Mouse (Mus musculus): ENCODE data around the gene Ccnj. TPM values are rescaled to one million over a fixed set of nuclear protein-coding genes. Genes with fewer than 3 reads are reported as not detected.

Ccnj gene
- total and polyA plus RNA-seq, 3 experiments: 4.3 to 8.6 (median 4.7) TPM

DNA sequence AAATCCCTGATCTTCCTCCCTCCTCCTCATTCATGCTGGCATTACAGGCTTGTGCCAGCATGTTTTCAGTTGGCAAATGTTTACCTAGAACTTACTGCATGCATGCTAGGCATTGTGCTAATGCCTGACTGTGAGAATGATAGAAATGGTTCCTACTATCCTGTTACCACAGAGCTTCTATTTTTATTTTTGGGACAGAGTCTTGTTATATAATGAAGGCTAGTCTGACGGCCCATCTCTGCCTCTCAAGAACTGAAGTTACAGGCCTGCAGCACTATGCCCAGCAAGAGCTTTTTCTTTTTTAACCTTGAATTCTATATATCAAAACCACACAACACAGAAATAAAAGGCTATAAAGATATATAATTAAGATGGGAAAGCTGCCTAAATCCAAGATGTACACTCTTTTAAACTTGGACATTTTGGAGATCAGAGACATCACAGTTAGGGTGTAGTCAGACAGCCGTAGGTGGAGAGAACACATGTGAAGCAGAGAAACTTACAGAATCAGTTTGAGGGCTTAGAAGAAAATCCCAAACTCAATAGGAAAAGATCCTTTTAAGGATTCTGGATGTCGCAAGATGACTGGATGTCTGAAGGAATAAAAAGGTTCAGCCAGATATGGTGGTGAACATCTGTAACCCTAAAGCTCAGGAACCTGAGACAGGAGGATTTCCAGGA, 38.5 kb downstream of the Ccnj start:
- in situ Hi-C loops (cut with MboI; ENCODE audit: low pct_ligation_motif_present, low pct_unique_long_range_greater_than_20kb, low sequenced_read_pairs): no loop called here
- Histone ChIP-seq H3K4me3 (replicated peaks in 1 of 3; ENCODE audit: low read depth in 2 of 3, low read length in 2 of 3, poor library complexity in 1 of 3) (no peak overlapping the region), H3K9me3 (replicated peaks; ENCODE audit: low read length) (peaks cover 3% of the 10 kb centered on the region), H3K4me1 (ENCODE audit: control insufficient read depth in 1 of 2, insufficient read depth in 2 of 2) (peaks cover 4 to 8% of the 10 kb centered on the region in 2 experiments; a peak in 3 of 4 replicates), H3K27me3 (replicated peaks) (no peaks in the 10 kb centered on the region), H3K36me3 (replicated peaks in 1 of 2; ENCODE audit: control insufficient read depth in 1 of 2, insufficient read depth in 1 of 2, low read length in 1 of 2) (no peaks in the 10 kb centered on the region), H3K4me2 (ENCODE audit: insufficient read depth, low read depth, poor library complexity, severe bottlenecking) (no peak overlapping the region), H3K79me2 (replicated peaks; ENCODE audit: control insufficient read depth, extremely low read depth, insufficient read depth, poor library complexity, severe bottlenecking) (no peaks in the 10 kb centered on the region), H3K9ac (ENCODE audit: insufficient read depth, low read depth) (no peak overlapping the region), H3K27ac (ENCODE audit: insufficient read depth, low read depth) (no peak overlapping the region)
- dilution Hi-C loops (cut with MboI; ENCODE audit: extremely low pct_ligation_motif_present, extremely low pct_unique_long_range_greater_than_20kb, low sequenced_read_pairs): no loop called here
- no peak for DNase-seq (ENCODE audit: extremely low read depth)
- no peak for TF ChIP-seq NELFE (IDR thresholded peaks at IDR 0.05; ENCODE audit: low read depth, low read length)

DNA sequence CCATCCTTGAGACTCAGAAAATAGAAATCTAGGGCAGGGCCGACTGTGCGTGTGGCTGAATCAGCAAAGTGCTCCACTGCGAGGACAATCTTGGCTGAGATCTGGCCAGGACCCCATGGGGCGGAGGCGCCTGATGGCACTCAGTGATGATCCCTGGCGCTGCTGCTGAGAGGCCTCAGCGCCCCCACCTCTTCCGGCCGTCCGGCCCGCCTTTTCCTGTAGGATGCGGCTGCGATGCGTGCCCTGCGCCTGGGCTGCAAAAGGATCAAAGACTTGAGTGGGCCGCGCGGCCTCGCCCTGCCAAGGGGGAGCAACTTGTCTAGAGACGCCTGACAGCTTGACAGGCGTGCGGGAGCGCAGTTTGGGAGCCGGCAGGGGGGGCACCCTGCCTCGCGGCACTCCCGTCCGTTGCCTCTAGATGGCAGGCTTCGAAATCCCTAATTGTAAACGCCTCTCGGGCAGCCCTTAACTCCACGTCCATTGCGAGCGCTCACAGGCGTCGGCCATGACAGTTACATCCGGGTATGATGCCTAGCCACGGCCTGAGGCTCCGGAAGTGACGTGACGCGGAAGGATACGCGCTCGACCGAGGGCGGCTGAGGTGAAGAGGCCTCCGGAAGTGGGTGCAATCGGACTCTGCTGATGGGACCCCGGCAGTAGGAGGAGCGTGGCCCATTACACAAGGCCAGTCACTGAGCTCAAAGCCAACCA, 42.0 kb downstream of the Ccnj start:
- in situ Hi-C loops (cut with MboI; ENCODE audit: low pct_ligation_motif_present, low pct_unique_long_range_greater_than_20kb, low sequenced_read_pairs): no loop called here
- no peaks in the 10 kb centered on the region for H3K36me3 ChIP-seq (replicated peaks in 1 of 2; ENCODE audit: control insufficient read depth in 1 of 2, insufficient read depth in 1 of 2, low read length in 1 of 2)
- TF ChIP-seq CTCF (conservative IDR thresholded peaks at IDR 0.05 in 1 of 2, IDR thresholded peaks at IDR 0.05 in 1 of 2; ENCODE audit: low read depth in 2 of 2, low read length in 2 of 2) (peak in 1 of 2 experiments; percentile 21; a peak in 1 of 4 replicates), HCFC1 (IDR thresholded peaks at IDR 0.05; ENCODE audit: low read depth, low read length) (no peak)
- no peak overlapping the region for H3K4me2 ChIP-seq (ENCODE audit: insufficient read depth, low read depth, poor library complexity, severe bottlenecking)
- no peak overlapping the region for H3K4me3 ChIP-seq (replicated peaks in 1 of 3; ENCODE audit: low read depth in 2 of 3, low read length in 2 of 3, poor library complexity in 1 of 3)
- peaks cover 0 to 6% of the 10 kb centered on the region in 2 experiments; a peak in 1 of 4 replicates for H3K4me1 ChIP-seq (ENCODE audit: control insufficient read depth in 1 of 2, insufficient read depth in 2 of 2)
- H3K9me3 ChIP-seq (replicated peaks; ENCODE audit: low read length): peaks cover 3% of the 10 kb centered on the region
- no peaks in the 10 kb centered on the region for H3K27me3 ChIP-seq (replicated peaks)
- no peak overlapping the region for H3K9ac ChIP-seq (ENCODE audit: insufficient read depth, low read depth)
- DNase-seq (ENCODE audit: extremely low read depth): no peak
- no peaks in the 10 kb centered on the region for H3K79me2 ChIP-seq (replicated peaks; ENCODE audit: control insufficient read depth, extremely low read depth, insufficient read depth, poor library complexity, severe bottlenecking)
- dilution Hi-C loops (cut with MboI; ENCODE audit: extremely low pct_ligation_motif_present, extremely low pct_unique_long_range_greater_than_20kb, low sequenced_read_pairs): no loop called here
- no peak overlapping the region for H3K27ac ChIP-seq (ENCODE audit: insufficient read depth, low read depth)

DNA sequence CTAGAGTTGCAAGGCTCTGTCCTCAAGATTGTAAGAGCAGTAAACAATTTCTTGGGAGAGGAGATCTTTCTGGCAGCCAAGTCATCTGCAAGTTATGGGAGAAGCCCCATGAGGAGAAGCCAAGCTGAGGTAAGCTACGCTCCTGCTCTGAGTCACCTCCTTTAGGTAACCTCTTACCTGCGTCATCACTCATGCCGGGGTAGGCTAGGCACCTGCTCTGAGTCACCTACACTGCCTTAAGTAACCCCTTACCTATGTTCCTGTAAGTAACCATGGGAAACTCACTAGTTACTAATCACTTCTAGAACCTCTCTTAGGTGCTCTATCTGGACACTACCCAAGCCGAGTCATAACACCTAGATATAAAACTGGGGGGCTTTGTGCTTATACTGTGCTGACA, 50.6 kb downstream of the Ccnj start:
- no peak overlapping the region for H3K4me2 ChIP-seq (ENCODE audit: insufficient read depth, low read depth, poor library complexity, severe bottlenecking)
- no peaks in the 10 kb centered on the region for H3K9me3 ChIP-seq (replicated peaks; ENCODE audit: low read length)
- dilution Hi-C loops (cut with MboI; ENCODE audit: extremely low pct_ligation_motif_present, extremely low pct_unique_long_range_greater_than_20kb, low sequenced_read_pairs) (no loop called here), in situ Hi-C loops (cut with MboI; ENCODE audit: low pct_ligation_motif_present, low pct_unique_long_range_greater_than_20kb, low sequenced_read_pairs) (no loop called here)
- H3K9ac ChIP-seq (ENCODE audit: insufficient read depth, low read depth): no peak overlapping the region
- no peaks in the 10 kb centered on the region for H3K4me1 ChIP-seq (ENCODE audit: control insufficient read depth in 1 of 2, insufficient read depth in 2 of 2)
- no peaks in the 10 kb centered on the region for H3K79me2 ChIP-seq (replicated peaks; ENCODE audit: control insufficient read depth, extremely low read depth, insufficient read depth, poor library complexity, severe bottlenecking)
- H3K36me3 ChIP-seq (replicated peaks in 1 of 2; ENCODE audit: control insufficient read depth in 1 of 2, insufficient read depth in 1 of 2, low read length in 1 of 2): no peaks in the 10 kb centered on the region
- no peak overlapping the region for H3K4me3 ChIP-seq (replicated peaks in 1 of 3; ENCODE audit: low read depth in 2 of 3, low read length in 2 of 3, poor library complexity in 1 of 3)
- TF ChIP-seq JUN (IDR thresholded peaks at IDR 0.05; ENCODE audit: insufficient read depth, low read depth, low read length): no peak
- no peak for TF ChIP-seq KAT2A (IDR thresholded peaks at IDR 0.05; ENCODE audit: insufficient replicate concordance, low read length)
- no peak for TF ChIP-seq NELFE (IDR thresholded peaks at IDR 0.05; ENCODE audit: low read depth, low read length)
- no peak for TF ChIP-seq GABPA (IDR thresholded peaks at IDR 0.05; ENCODE audit: insufficient replicate concordance, low read depth, low read length)
- TF ChIP-seq MAX (IDR thresholded peaks at IDR 0.05; ENCODE audit: low read length): no peak
- TF ChIP-seq USF2 (conservative IDR thresholded peaks at IDR 0.05; ENCODE audit: low read depth, low read length): no peak
- TF ChIP-seq TBP (conservative IDR thresholded peaks at IDR 0.05; ENCODE audit: low read depth, low read length): no peak
- no peak for DNase-seq (ENCODE audit: extremely low read depth)
- no peaks in the 10 kb centered on the region for H3K27me3 ChIP-seq (replicated peaks)
- H3K27ac ChIP-seq (ENCODE audit: insufficient read depth, low read depth): no peak overlapping the region
